Mouse (Mus musculus): Measurements from ENCODE around the gene Serpina1e.

The Serpina1e gene

DNA sequence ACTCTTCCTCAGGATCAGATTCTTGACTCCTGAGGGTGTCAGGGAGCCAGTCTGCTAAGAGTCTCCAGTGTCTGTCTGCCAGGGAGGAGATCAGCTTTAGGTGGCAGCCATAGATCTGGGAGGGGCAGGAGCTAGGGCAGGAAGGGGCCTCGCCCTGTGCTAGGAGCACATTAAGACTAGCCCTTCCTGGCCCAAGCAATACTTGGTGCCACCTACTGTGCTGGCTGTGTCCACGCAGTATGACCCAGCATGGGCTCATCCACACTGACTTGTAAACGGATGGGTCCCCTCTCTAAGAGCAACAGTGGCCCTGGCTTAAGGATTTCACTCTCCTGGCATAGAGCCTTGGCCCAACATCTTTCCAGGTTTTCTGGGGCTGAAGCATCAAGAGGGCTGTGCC lies at the start of gene Serpina1e:
Gene Serpina1e (minus strand): TSS at position 178 of the 400 bp plus-strand sequence.
- DNase-seq, result no peak

DNA sequence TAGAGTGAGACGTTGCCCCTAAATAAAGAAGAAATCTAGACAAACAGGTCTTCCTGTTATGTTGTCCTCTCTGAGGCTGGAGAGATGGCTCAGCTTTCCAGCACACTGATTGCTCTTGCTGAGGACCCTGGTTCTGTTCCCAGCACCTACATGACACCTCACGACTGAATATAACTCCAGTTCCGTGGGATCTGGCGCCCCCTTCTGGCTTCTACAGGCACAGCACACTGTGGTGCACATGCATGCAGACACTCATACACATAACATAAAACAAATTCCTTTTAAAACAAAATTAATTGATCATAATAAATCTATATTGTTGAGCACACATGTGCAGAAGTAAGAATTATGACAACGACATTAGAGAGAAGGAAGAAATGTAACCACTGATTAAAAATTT lies 45.9 kb upstream of the Serpina1e start:
- DNase-seq, result no peak

DNA sequence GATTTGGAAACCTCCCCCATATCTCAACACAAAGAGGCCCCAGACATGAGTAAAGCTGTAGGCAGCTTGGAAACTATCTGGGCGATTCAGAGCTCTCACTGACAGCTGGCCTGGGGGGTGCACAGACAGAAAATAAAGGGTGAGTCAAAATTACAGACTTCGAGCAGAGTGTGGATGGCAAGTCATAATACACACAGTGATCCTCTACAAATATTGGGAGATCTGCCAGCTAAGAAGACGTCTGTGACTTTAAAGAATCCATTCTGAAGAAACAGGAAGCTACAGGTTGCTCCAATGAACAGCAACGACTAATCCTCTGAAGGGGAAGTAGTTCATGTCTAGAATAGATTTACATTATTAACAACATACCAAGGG lies 44.5 kb upstream of the Serpina1e start:
- DNase-seq, result no peak

DNA sequence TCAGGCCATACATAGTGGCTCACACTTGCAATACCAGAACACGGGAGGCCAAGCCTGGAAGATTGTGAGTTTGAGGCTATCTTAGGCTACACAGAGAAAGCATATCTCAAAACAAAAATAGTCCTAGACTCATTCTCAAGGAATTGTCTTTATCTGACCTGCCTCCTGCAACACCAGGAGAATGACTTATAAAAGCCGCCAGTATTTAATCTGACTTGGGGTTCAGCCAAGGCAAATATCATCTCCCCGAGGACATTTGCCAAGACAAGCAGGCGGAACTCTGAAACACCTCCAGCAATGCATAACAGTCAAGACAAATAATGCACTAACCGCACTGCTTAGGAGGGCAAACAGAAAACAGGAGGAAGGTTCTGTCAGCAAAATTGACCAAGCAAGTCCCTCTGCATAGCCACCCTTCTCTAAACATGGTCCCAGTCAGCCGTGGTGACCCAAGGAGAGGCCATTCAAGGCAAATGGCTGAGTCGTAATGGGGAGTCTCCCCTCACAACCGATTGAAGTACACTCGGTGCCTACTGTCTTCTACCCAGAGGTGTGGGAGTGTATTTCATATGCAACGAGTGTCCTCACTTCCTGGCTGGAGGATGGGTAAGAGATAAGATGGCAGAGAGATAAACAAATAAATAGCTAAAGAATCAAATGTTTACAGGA lies 43.9 kb upstream of the Serpina1e start:
- no peak for DNase-seq

DNA sequence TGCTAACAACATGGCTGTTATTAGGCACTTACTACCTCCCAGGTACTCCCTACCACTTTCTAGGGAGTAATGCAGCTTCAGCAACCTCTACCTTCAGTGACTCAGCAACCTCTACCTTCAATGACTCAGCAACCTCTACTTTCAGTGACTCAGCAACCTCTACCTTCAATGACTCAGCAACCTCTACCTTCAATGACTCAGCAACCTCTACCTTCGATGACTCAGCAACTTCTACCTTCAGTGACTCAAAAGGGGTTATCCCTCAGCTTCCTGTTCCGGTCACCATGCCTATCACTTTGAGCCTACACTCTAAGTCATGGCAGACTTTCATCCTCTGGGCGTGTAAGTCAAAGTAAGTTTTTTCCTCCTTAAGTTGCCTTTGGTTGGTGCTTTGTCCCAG lies 41.8 kb upstream of the Serpina1e start:
- no peak for DNase-seq

DNA sequence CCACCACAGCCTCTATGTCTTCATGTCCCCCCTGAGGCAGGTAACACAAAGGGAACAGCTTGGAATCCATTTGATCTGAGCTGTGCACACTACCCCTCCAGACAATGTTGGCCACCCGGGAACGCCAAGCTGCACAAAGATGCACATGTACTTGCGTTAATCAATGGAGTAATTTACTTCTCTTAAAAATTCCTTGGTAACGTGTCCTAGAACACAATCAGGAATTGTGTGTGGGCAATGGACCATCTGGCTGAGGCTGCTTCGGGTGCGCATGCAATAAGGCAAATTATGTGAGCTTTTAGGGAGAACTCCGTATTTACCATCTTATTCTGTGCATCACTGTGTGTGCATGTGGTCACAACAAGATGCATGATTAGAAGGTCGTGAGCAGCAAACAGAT lies 40.8 kb upstream of the Serpina1e start:
- no peak for DNase-seq

DNA sequence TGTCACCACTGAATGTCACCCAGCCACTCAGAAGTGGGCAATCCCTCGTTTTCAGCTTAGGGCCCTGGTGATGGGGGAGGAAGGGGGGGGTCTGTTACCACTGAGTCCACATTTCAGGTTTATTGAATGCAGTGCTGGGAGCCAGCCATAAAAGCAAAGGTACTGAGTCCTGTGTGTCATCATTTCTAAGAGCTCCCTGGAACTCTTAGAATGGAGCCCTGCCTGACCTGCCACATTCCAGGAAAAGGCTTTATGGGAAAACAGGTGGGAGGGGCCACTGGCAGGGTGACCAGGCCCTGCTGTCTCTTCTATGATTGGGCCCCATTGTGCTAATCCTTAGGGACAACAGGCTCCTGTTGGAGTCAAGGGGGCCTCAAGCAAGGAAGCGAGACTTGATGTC lies 37.7 kb upstream of the Serpina1e start:
- DNase-seq, result no peak

DNA sequence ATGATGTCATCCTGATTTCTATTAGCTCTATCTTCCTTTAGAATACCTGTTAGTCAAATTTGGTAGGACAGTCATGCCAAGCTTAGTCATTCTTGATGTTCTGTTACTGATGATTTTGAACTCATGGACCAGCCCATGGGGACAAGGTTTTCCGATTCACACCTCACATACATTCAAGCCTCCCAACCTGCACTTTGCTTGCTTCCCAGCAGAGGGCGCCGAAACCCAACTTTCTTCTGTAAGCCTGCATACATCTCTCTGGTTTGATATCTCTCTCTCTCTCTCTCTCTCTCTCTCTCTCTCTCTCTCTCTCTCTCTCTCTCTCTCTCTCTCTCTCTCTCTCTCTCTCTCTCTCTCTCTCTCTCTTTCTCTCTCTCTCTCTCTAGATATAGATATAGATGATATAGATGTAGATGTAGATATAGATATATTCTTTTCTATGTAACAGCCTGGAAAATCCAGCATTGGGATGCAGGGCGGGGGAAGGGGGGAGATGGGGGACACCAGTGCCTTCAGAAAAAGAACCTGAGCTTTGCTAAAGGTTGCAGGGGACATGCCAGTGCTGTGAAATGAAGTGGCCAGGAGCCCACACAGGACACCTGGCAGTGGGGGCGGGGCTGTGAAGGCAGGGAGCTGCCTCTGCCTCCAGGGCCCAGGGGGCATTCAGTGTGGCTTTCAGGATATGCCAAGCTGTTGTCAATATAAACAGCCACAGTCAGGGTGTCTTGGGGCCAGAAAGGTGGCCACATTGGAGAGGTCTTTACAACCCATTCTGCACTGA lies 36.7 kb upstream of the Serpina1e start:
- peak; percentile 77 to 85 for DNase-seq

DNA sequence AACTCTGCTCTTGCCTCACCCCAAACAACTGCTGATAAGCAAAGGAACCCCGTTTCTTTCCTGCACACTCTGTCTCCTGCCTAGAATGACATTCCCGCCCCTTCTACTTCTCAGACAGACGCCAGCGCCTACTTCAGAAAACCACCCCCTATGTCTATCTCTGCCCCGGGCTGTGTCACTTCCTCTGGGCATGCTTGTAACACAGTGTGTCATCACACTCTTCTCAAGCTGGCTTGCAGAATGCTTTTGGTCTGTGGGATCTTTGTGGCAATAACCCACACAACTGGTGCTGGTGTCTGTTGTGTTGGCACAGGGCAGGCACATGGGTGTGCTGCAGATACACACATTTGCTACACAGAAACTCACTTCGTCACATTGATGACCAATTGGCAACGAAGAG lies 34.2 kb upstream of the Serpina1e start:
- DNase-seq, result no peak

DNA sequence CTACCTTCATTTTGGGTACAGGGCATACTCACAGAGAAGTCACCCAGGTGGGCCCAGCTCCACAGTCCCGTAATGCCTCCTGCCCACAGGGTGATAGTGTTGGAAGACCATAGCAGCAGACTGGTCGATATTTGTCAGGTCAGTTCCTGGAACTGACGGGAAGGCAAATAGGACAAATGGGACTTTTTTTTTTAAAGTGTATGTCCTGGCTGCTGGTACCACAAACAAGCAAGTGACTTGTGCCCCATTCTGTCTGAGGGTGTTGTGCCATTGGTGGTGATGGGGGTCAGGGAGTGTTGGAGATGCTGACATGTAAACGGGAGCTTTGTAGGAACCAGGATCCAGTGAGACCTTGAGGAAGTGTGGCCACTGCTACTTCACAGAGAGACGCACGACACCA lies 31.1 kb upstream of the Serpina1e start, which contains the start of gene Serpina11:
Gene Serpina11 (minus strand): TSS at position 101 of the 400 bp plus-strand sequence.
- DNase-seq, result no peak

DNA sequence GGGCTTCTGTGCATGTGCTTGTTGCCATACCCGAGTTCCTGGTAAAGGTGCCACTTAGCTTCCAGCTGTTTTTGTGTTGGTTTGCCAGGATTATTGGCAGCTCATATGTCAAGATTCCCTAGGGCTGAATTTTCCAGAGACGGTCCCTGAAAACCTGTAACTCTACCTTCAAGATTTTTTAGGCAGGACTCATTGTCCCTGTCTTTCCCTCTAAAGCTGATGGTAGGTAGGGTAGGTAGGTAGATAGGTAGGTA lies 30.7 kb upstream of the Serpina1e start:
- DNase-seq, result no peak

DNA sequence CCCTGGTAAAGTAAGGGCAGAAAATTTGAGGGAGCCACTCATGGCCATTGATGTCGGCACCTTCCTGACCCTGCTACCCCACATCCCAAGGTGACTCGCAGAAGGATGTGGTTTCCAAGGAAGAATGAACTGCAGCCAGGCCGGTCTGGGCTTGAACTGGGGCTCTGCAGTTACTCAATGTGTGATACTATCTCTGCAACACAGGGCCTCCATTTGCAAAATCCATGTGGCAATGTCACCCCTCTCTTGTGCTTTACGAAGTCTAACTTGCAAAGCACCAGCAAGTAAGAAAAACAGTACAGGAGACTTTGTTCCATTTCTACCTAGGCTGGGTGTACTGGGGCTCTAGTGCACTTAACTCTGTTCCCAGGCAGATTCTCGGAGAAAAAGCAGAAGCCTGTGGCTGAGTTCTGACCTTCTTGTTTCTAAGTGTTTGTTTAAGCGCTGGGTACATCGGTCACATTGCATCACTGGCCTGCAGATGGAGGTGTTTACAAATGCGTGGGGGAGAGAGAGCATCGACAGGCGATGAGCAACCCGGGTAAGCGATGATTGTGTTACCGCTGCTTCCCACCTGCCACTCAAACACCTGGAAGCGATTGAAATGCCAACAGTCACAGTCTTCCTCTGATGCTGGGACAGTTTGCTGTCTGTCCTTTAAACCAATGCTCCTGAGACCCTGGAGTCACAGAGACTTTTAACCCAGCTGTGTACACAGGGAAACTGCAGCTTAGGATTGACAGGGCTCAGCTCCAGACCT lies 30.2 kb upstream of the Serpina1e start:
- no peak for DNase-seq

DNA sequence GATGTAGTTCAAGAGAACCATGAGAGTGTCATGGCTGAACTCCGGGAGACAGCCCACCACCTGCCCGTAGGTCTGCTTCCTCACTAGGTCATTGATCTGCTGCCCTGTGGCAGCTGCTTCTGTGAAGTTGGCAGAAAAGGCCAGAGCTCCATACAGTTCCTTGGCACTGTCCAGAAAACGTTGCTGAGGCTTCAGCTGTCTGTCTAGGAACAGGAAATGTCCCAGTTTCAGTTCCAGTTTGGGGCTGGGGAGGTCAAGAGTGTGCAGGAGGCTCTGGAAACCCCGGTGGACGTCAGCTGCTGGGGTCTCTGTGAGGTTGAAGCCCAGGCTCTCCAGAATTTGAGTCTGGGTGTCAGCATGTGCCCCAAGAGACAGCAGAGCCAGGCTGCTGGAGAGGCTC lies 27.1 kb upstream of the Serpina1e start:
- DNase-seq, result no peak

DNA sequence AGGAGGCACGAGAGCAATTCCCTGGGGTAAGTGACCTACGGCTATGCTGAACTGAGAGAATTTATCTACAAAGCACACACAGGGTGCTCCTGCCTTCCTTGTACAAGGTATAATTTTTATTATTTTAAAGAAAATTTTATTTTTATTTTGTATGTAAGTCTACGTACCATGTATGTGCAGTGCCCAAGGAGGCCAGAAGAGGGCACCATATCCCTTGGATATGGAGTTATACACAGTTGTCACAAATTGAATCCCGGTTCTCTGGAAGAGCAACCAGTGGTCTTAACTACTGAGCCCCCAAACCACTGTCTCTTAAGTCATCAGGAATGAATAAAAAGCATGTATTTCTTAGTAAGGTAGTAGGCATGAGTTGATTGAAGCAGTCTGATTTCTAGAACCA lies 26.2 kb upstream of the Serpina1e start:
- peak; percentile 34 to 72 for DNase-seq

DNA sequence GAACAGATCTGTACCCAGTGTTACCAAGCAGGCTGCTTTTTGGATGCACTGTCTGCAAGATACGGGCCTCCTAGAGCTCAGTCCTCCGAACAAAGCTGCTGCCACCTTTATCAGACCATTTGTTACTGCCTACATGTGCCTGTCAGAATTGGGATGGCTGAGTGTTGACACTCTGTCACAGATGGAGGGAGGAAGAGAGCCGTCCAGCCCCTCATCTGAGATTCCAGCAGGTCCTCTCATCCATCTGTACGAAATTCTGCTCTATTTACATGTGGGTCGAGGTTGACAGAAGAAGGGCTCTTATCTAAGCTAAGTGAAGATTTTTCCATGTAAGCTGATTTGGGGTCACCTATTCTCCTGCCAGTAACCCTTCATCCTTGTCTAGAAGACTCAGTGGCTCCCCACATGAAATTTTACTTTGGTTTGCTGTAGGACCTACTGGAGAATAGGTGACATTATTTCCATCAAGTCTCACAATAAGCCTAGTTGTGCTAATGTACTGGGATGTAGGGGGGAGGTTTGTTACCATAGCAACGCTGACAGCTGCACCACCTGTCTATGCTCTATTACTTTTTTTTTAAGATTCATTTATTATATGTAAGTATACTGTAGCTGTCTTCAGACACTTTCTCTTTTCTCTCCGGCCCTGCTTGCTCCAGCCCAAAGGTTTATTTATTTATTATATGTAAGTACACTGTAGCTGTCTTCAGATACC lies 23.0 kb upstream of the Serpina1e start:
- DNase-seq, result no peak

DNA sequence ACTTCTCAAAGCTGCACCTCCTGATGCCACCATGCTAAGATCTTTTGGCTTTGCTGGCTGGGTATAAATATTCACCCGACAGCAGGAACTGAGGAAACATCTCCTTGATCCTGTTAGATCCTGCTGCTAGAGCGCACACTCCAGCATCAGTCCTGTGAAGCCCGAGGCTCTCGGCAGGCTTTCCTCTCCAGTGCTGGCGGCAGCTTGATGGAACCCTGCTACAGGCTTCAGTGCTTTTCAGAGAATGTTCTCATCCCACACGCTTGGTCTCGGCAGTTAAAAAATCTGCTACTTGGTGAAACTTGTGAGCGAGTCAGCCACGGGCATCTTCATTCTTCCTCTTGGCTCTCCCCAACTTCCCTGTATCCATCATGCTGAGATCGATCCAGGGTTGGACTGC lies 19.5 kb upstream of the Serpina1e start:
- no peak for DNase-seq

DNA sequence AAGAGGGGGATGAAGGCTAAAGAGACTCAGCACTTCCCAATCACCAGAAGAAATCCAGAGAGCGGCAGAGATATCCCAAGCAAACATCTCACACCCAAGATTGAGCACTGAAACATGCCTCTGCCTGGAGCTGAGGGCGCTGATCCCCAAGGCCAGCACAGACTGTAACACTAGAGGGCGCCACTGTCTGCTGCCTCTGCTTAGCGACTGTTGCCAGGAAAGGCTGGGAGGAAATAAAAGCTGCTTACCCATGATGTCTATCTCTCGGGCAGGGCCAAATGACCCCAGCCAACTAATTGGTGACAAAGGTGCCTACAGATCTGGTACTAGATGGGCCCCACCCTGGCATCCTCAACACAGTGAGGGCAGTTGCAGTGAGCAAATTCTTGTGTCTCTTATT lies 19.1 kb upstream of the Serpina1e start:
- DNase-seq, result peak; percentile 19 to 48

DNA sequence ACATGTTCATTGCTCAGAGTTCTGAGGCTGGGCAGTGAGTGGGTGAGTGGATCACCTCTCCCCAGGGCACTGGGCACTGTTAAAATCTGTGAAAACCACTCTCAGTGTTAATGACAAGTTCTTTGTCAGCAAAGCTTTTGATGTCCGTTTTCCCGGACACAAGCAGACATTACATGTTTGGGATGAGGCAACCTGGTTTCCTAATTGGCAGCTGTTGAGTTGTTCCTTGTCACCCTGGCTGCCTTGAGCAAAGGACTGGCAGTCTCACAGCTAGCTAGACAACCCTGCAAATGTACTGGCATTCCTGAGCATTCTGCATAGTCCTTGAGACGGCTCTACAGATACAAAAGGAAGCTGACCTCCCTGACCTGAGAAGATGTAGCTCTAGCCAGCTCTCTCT lies 18.3 kb upstream of the Serpina1e start:
- no peak for DNase-seq

DNA sequence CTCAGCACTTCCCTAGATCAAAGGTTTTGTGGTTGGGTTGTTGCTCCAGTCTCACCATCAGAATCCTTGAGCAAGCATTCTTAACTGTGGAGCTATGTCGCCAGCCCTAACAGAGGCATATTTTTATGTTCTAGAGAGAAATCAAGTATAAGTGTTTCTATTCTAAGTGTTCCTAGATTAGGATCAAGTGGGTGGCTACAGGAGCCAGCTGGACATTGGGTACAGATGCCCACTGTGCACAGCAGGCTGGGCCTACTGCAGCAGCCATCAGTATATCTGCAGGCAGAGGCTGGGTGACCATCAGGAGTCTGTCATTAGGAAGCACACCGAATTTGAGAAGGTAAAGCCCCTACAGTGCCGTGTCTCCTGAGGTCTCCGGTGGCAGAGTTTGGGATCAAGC lies 12.3 kb upstream of the Serpina1e start:
- DNase-seq, result no peak

DNA sequence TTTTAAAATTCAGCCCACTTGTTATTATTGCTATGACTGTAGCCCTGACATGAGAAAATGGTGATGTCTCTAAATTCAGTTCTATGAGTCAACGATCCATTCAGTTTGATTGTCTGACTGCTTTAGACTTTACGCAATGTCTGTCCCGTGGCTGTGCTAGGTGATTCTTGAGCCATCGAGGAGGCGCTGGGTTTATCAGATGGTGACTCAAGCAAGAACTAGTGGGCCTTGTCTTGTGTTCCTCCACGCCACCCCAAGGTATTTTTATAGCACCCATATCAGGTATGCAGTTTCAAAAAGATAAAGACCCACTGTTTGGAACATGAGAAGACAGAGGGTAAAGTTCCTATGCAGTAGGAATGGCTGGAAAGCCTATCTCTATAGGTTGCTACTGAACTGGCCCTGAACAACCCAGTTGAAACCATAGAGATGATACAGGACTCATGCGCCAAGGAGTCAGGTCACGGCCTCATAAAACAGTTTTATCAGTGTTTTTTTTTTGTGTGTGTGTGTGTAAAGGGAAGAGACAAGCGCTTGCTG lies 10.9 kb upstream of the Serpina1e start:
- DNase-seq, result no peak

DNA sequence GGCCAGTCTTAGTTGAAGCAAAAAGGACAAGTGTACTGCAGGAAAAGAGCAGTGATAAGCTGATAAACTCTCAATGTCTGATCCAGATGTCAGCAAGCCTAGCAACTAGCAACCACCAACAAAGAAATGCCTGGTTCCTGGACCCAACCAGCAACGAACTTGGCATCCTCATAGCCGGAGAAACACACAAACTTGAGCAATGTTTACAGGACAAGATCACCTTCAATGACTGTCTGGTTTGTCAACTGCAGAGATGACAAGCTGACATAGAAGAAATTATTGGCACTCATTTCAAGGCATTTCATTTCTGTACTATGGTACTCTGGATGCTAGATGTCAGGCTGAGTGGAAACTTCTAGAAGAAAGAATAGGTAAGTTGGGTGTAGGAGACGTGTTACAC lies 8.0 kb upstream of the Serpina1e start:
- no peak for DNase-seq

DNA sequence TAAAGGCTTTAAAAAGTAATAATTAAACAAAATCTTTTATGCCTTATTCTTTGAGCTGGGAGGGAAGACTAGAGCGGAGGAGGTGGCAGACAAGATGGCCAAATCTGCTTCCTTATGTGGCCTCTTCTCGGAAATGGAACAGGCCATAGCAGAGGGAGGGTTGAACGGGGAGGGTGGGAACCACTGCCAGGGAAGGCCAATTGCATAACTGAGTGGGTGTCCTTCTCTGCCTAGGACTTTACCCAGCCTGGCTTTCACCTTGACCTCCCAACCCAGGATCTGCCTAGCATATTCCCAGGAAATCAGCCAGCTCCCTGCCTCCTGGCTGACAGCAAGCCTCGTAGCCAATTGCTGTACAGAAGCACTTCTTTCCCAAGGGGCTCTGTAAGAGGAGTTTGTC lies 4.5 kb upstream of the Serpina1e start:
- no peak for DNase-seq

DNA sequence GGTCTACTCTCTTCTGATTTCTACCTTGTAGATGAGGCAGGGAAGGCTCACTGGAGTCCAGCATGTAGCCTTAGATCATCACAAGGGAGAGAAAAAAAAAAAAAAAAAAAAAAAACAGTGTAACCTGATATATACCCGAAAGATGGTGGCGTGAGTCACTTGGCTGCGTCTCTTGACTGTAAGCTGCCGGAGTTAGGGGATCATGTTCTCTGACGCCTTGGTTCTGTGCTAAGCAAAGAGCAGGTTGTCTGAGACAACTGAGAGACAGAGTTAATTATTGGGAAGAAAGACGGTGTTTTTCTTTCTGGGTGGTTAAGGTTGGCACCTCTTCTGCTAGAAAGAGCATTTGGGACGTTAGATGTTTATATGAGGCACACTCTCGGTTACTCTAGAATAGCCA lies 4.1 kb upstream of the Serpina1e start:
- DNase-seq, result no peak
